Mouse (Mus musculus) cerebellum, adult 2 months (tissue): Measurements from ENCODE around the gene 1810043G02Rik. TPM values are rescaled to one million over a fixed set of nuclear protein-coding genes. Genes with fewer than 3 reads are reported as not detected.

Experiments
- DNase-seq, 2 experiments: peaks; one replicate each; pipeline ENCODE4 v3.0.0; 2021
- H3K27ac ChIP-seq: fragments of 200-500 bp; 2 replicates; pipeline ENCODE4 v1.5.1; 2012; ENCODE audit warnings: low read length, control low read depth, inconsistent platforms; ENCODE audit not compliant: insufficient read depth
- H3K27me3 ChIP-seq: fragments of 200-500 bp; 2 replicates; pipeline ENCODE4 v1.6.1; 2012; ENCODE audit warnings: inconsistent platforms, mild to moderate bottlenecking, low read length, moderate library complexity; ENCODE audit not compliant: control insufficient read depth, insufficient read depth
- H3K4me1 ChIP-seq: fragments of 200-500 bp; 2 replicates; pipeline ENCODE4 v1.6.1; 2011; ENCODE audit warnings: low read length; ENCODE audit not compliant: control insufficient read depth, insufficient read depth
- H3K4me3 ChIP-seq: fragments of 200-500 bp; replicated peaks from 2 replicates; pipeline ENCODE3; 2011; ENCODE audit warnings: mild to moderate bottlenecking, low read depth, low read length, control low read depth; ENCODE audit not compliant: insufficient read depth
- CTCF ChIP-seq: fragments of 200-500 bp; IDR thresholded peaks from 2 replicates; pipeline ENCODE4 v1.5.1; 2011; ENCODE audit warnings: low read depth, mild to moderate bottlenecking, control low read depth, low read length, moderate library complexity, borderline replicate concordance; ENCODE audit not compliant: insufficient read depth
- POLR2A ChIP-seq: fragments of 200-500 bp; IDR thresholded peaks from 2 replicates; pipeline ENCODE4 v1.6.1; 2011; ENCODE audit warnings: low read length, control low read depth, borderline replicate concordance; ENCODE audit not compliant: insufficient read depth
- WGBS: fragments of 180-500 bp; shearing (Covaris S2); methylation state at CpG from one replicate; pipeline ENCODE4 v1.1.7; 2018; 5-methylcytosine and 5-hydroxymethylcytosine counted together
- polyA plus RNA-seq: library from polyadenylated mRNA; depleted of rRNA; stranded (reverse); fragments of >200 nt; gene quantifications from 2 replicates; pipeline ENCODE4 v1.2.3, GENCODE M21; 2012

The 1810043G02Rik gene
- polyA plus RNA-seq, 1 experiment = 74.5 TPM

DNA sequence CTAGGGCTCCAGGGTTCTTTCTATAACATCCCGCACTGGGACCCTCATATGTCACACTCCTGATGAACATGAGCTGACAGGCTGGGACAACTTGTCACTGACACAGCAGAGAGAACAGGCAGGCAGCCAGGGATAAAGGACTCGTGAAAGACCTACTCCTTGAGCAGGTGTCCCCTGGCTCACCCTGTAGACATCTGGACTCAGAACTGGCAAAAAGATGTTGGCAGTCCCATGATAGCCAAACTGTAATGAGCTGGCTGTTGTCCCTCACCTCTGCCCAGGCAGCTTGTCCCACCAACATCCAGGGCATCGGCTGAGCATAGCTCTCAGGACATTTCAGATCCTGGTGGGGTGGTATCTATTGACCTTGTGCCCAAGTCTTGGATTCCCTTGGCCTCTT is 17.3 kb downstream of the 1810043G02Rik start:
- Histone ChIP-seq H3K27ac (no peak overlapping the region), H3K4me3 (no peak overlapping the region), H3K4me1 (no peaks in the 10 kb centered on the region), H3K27me3 (no peaks in the 10 kb centered on the region)
- no peak for TF ChIP-seq CTCF
- TF ChIP-seq POLR2A = no peak
- DNase-seq = no peak
- WGBS = 36% methylated on average over 3 of the region's 3 CpGs

DNA sequence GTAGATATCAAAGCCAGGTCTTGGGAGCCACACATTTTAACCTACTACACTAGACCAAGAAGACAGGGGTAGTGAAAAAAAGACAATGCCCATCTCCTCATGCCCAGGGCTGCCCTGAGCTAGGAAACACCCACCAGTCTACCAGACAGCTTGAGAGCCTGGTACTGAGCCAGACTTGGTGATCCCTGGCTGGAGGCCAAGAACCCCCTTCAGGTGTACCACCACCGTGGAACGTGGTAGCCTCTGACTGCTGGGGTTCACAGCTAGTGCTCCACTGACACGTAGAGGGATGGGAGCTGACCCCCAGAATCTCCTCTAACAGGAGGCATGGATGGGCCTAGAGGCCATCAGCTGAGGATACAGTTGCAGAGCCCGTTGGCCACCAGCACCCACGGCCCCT is 21.9 kb downstream of the 1810043G02Rik start:
- no peaks in the 10 kb centered on the region; the same call in 1 of the 2 replicates for H3K4me1 ChIP-seq
- DNase-seq = no peak
- H3K27me3 ChIP-seq = no peaks in the 10 kb centered on the region
- no peak overlapping the region for H3K27ac ChIP-seq
- H3K4me3 ChIP-seq = no peak overlapping the region
- 67% methylated on average over 5 of the region's 5 CpGs for WGBS
- TF ChIP-seq CTCF (no peak), POLR2A (no peak)

DNA sequence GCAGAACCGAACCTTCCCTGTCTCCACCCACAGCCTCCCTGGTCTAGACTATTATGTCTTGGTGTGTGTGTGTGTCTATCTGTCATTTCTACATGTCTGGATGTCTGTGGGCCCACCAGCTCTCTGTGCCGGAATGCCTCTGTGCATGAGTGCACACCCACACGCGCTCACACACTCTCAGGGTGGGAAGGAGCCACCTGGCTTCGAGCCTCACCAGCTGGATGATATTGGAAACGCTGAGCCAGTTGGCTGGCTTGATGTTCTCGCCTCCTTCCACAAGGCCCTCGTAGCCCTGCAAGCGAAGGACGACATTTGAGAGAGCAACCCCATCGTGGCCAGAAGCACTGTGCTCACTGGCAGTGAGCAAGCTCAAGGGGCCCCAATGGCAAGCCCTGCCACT is 23.5 kb downstream of the 1810043G02Rik start:
- no peak overlapping the region for H3K4me3 ChIP-seq
- peaks cover 3% of the 10 kb centered on the region; the same call in 1 of the 2 replicates for H3K4me1 ChIP-seq
- TF ChIP-seq CTCF = no peak
- TF ChIP-seq POLR2A = no peak
- WGBS = 24% methylated on average over 11 of the region's 11 CpGs
- no peak for DNase-seq
- no peak overlapping the region for H3K27ac ChIP-seq
- no peaks in the 10 kb centered on the region for H3K27me3 ChIP-seq

DNA sequence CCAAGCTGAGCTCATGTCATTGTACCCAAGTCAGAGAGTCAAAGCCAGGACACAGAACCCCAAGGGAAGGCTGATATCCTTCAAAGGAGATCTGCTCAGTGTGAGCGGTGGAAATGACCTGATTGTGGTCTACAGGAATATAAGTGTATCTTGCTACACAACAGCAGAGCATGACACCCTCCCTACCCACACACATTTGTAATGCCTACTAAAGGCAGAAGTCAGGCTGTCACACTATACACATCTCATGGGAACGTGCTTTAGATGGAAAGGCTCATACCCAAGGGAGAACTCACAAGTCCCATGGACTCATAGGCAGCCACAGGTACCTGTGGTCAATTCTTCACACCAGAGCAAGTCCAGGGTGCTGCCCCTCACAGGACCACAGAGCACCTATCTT is 24.0 kb downstream of the 1810043G02Rik start:
- Histone ChIP-seq H3K4me3 (no peak overlapping the region), H3K4me1 (peaks cover 3% of the 10 kb centered on the region; the same call in 1 of the 2 replicates), H3K27ac (no peak overlapping the region), H3K27me3 (no peaks in the 10 kb centered on the region)
- DNase-seq = no peak
- TF ChIP-seq CTCF = no peak
- no peak for TF ChIP-seq POLR2A
- WGBS = 94% methylated on average over 2 of the region's 2 CpGs

DNA sequence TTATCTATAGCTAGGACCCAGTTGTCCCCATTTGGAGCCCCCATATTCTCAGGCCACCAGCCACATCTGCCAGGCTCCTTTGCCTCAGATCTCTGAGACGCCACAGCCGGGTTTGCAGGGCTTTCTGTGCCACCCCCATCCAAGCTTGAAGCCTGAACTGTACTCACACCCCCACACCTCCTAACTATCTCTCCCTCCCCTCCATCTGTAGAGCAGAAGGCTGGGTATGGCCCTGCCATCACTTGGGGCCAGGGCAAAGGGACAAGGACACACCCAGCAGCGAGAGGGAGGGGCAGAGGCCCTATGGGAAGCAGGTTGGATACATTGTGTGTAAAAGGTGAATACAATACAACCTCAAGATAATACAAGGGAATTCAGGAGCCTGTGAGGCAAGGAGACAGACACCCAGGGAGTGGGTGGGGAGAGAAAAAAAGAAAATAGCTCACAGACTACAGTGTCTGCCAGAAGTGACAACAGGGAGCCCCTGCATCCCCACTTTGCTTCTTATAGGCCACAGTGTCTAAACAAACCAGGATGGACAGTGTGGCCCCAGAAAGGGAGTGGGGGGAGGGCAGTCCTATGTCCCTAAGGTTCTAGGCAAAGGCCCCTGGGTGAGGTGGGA is 26.3 kb downstream of the 1810043G02Rik start:
- H3K4me3 ChIP-seq = no peak overlapping the region
- 88% methylated on average over 3 of the region's 3 CpGs for WGBS
- peaks cover 8% of the 10 kb centered on the region for H3K4me1 ChIP-seq
- no peak for DNase-seq
- H3K27me3 ChIP-seq = no peaks in the 10 kb centered on the region
- no peak overlapping the region for H3K27ac ChIP-seq
- TF ChIP-seq POLR2A (no peak), CTCF (no peak)

DNA sequence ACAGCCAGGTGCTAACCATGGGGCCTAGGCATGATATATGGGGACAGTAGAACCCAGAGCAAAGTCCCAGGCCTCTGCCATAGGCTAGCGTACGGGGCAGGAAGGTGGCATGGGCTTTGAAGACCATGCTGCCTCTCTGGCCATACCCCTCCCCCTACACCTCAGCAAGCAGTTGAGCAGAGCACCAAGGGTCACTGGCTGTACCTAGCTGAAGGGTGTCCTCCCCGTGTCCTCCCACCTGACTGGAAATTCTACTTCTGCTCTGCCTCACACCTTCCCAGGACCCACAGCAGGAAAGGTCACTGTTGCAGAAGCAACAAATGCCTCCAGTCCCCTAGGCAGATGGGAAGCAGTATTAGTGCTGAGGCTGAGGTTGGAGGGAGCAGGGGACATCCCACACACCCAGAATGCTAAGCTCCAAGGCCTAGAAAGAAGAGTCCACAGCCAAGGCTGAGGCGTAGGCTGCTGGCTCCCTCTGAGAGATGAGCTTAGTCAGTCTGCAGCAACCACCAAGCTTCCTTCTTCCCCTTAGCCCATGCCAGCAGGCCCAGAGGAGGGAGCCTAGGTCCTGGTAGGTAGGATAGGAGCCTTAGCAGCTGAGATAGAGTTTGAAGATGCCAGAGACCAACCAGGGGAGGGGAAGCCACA is 27.6 kb downstream of the 1810043G02Rik start:
- peaks cover 8% of the 10 kb centered on the region for H3K4me1 ChIP-seq
- H3K27me3 ChIP-seq = no peaks in the 10 kb centered on the region
- H3K4me3 ChIP-seq = no peak overlapping the region
- WGBS = 91% methylated on average over 4 of the region's 4 CpGs
- no peak for DNase-seq
- TF ChIP-seq POLR2A = no peak
- no peak for TF ChIP-seq CTCF
- H3K27ac ChIP-seq = no peak overlapping the region; the same call in 1 of the 2 replicates

DNA sequence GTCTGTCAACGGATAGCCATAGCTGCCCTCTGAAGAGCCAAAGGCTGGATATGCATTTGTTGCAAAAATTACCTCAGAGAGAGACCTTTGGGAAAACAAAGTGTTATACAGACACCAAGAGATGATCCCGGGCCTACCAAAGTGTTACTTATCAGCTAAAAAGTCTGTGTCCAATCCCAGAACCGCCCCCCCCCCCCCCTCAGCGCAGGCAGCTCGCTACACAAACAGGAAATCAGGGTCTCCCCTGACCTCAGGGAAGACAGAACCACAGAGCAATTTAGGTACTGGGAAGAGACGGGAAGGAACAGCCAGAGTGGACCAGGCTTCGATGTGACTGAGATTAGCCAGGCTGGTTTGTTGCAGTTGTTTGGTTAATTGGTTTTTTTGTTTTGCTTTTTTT is 28.9 kb downstream of the 1810043G02Rik start:
- H3K4me3 ChIP-seq = no peak overlapping the region
- H3K4me1 ChIP-seq = peaks cover 8% of the 10 kb centered on the region
- WGBS = 80% methylated on average over 7 of the region's 7 CpGs
- H3K27me3 ChIP-seq = no peaks in the 10 kb centered on the region
- no peak overlapping the region for H3K27ac ChIP-seq
- TF ChIP-seq CTCF (no peak), POLR2A (no peak)
- no peak for DNase-seq

DNA sequence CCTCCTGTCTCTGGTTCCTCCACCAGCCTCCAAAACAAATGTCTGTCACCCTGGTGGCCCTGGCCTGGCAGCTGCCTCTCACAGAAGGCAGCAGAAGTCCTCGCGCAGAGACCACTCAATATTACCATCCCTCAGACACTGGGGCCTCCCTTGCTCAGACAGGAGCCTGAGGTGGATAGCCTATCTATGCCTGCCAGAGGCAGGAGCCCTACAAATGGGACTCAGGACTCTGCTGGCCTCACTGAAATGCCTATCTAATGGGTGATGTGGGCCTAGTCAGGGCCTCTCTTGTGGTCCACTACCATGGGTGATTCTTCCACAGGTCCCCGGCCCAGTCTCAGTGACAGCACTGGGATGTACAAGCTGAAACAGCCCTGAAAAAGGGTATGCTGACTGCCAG is 29.8 kb downstream of the 1810043G02Rik start:
- no peak for DNase-seq
- TF ChIP-seq POLR2A = no peak
- no peak overlapping the region for H3K4me3 ChIP-seq
- WGBS = 75% methylated on average over 3 of the region's 3 CpGs
- H3K27ac ChIP-seq = no peak overlapping the region
- H3K4me1 ChIP-seq = peaks cover 8% of the 10 kb centered on the region
- no peaks in the 10 kb centered on the region for H3K27me3 ChIP-seq
